Mouse (Mus musculus) C2C12 (cell line): ENCODE measurements around the gene Vps33a. TPM values are rescaled to one million over a fixed set of nuclear protein-coding genes. Genes with fewer than 3 reads are reported as not detected.

Source experiments
- H3K27me3 ChIP-seq: one replicate; pipeline ENCODE4 v1.6.1; 2011; ENCODE audit not compliant: control insufficient read depth, insufficient read depth, insufficient read length
- H3K36me3 ChIP-seq: one replicate; pipeline ENCODE4 v1.6.1; 2011; ENCODE audit not compliant: control insufficient read depth, insufficient read depth
- H3K4me3 ChIP-seq: one replicate; pipeline ENCODE4 v1.5.1; 2011; ENCODE audit warnings: mild to moderate bottlenecking, control low read depth; ENCODE audit not compliant: poor library complexity, insufficient read depth, severe bottlenecking
- H3K79me2 ChIP-seq: one replicate; pipeline ENCODE4 v1.6.1; 2011; ENCODE audit not compliant: control insufficient read depth, insufficient read depth
- H3K79me3 ChIP-seq: one replicate; pipeline ENCODE4 v1.6.1; 2011; ENCODE audit warnings: low read depth, control low read depth
- H3ac ChIP-seq: one replicate; pipeline ENCODE3; 2011; ENCODE audit warnings: low read depth; ENCODE audit not compliant: control insufficient read depth, insufficient read length
- CEBPB ChIP-seq: IDR thresholded peaks from one replicate; pipeline ENCODE4 v1.6.1; 2011; ENCODE audit warnings: low read depth, mild to moderate bottlenecking, control low read depth, moderate library complexity
- CTCF ChIP-seq: IDR thresholded peaks from one replicate; pipeline ENCODE4 v1.5.1; 2011; ENCODE audit not compliant: control insufficient read depth, insufficient read depth, insufficient read length
- FOSL1 ChIP-seq: IDR thresholded peaks from one replicate; pipeline ENCODE4 v1.8.0; 2011; ENCODE audit warnings: mild to moderate bottlenecking, low read length; ENCODE audit not compliant: poor library complexity, insufficient read depth, severe bottlenecking
- MAX ChIP-seq: IDR thresholded peaks from one replicate; pipeline ENCODE4 v1.6.1; 2011; ENCODE audit warnings: mild to moderate bottlenecking, control low read depth
- MYOD1 ChIP-seq: IDR thresholded peaks from one replicate; pipeline ENCODE4 v1.6.1; 2011; ENCODE audit warnings: low read depth; ENCODE audit not compliant: control insufficient read depth, insufficient read length
- MYOG ChIP-seq: IDR thresholded peaks from one replicate; pipeline ENCODE4 v1.6.1; 2011; ENCODE audit not compliant: control insufficient read depth, insufficient read length; ENCODE audit errors: extremely low read depth
- USF1 ChIP-seq: IDR thresholded peaks from one replicate; pipeline ENCODE4 v1.6.1; 2011; ENCODE audit warnings: low read depth, mild to moderate bottlenecking, control low read depth, moderate library complexity
- polyA plus RNA-seq: library from polyadenylated mRNA; unstranded; fragments of >200 nt; fragmentation: generic; extraction: Trizol; gene quantifications from one replicate; pipeline ENCODE4 v1.2.1, GENCODE M21; 2012; ENCODE audit warnings: missing spikeins

The Vps33a gene
- polyA plus RNA-seq, 1 experiment: 18.4 TPM

- no peak for TF ChIP-seq MAX
- TF ChIP-seq CEBPB: no peak
- no peak for TF ChIP-seq CTCF
- TF ChIP-seq FOSL1: no peak
- no peak for TF ChIP-seq MYOD1
- no peak for TF ChIP-seq USF1
- TF ChIP-seq MYOG: no peak
- H3K4me3 ChIP-seq: no peak overlapping the region
- H3K79me3 ChIP-seq: peaks cover 1% of the 10 kb centered on the region
- H3K36me3 ChIP-seq: peaks cover 15% of the 10 kb centered on the region
- no peaks in the 10 kb centered on the region for H3K27me3 ChIP-seq
- no peak overlapping the region for H3ac ChIP-seq
- H3K79me2 ChIP-seq: peaks cover 9% of the 10 kb centered on the region
These were observed 3.9 kb upstream of the Vps33a start for GRCm38 (mm10) chr5:123576696-123577095.

GRCm38 (mm10) chr5:123573362-123573761, 524 bp upstream of the Vps33a start:
- H3ac ChIP-seq: no peak overlapping the region
- H3K36me3 ChIP-seq: no peaks in the 10 kb centered on the region
- peaks cover 12% of the 10 kb centered on the region for H3K79me2 ChIP-seq
- no peak overlapping the region for H3K4me3 ChIP-seq
- H3K79me3 ChIP-seq: peaks cover 5% of the 10 kb centered on the region
- TF ChIP-seq MYOG (no peak), MYOD1 (no peak), MAX (no peak), CTCF (no peak), CEBPB (no peak)
- H3K27me3 ChIP-seq: no peaks in the 10 kb centered on the region

- H3K79me3 ChIP-seq: no peaks in the 10 kb centered on the region
These were observed 11.7 kb downstream of the Vps33a start for GRCm38 (mm10) chr5:123561128-123561527.

GRCm38 (mm10) chr5:123559588-123559987, 13.2 kb downstream of the Vps33a start:
- no peak for TF ChIP-seq CEBPB
- no peak for TF ChIP-seq USF1
- no peak for TF ChIP-seq MYOD1
- no peak for TF ChIP-seq MYOG
- no peak for TF ChIP-seq FOSL1
- TF ChIP-seq CTCF: no peak
- TF ChIP-seq MAX: no peak
- Histone ChIP-seq H3K79me2 (no peaks in the 10 kb centered on the region), H3K4me3 (no peak overlapping the region), H3K27me3 (no peaks in the 10 kb centered on the region), H3K36me3 (peaks cover 48% of the 10 kb centered on the region), H3ac (no peak overlapping the region), H3K79me3 (no peaks in the 10 kb centered on the region)

More at GRCm38 (mm10) chr5:123561128-123561527, 11.7 kb downstream of the Vps33a start:
- H3ac ChIP-seq: no peak overlapping the region
- no peak for TF ChIP-seq MYOD1
- TF ChIP-seq CTCF: no peak
- TF ChIP-seq CEBPB: no peak
- TF ChIP-seq MAX: no peak
- no peak for TF ChIP-seq MYOG
- no peak for TF ChIP-seq USF1
- TF ChIP-seq FOSL1: no peak
- H3K36me3 ChIP-seq: peaks cover 51% of the 10 kb centered on the region
- H3K4me3 ChIP-seq: no peak overlapping the region
- H3K79me2 ChIP-seq: no peaks in the 10 kb centered on the region
- H3K27me3 ChIP-seq: no peaks in the 10 kb centered on the region

- no peaks in the 10 kb centered on the region for H3K79me2 ChIP-seq
- no peaks in the 10 kb centered on the region for H3K27me3 ChIP-seq
- no peaks in the 10 kb centered on the region for H3K79me3 ChIP-seq
- H3K36me3 ChIP-seq: peaks cover 31% of the 10 kb centered on the region
- TF ChIP-seq MAX: no peak
- no peak for TF ChIP-seq MYOD1
- TF ChIP-seq USF1: no peak
- no peak for TF ChIP-seq CTCF
- no peak for TF ChIP-seq MYOG
- TF ChIP-seq FOSL1: no peak
- no peak for TF ChIP-seq CEBPB
- H3K4me3 ChIP-seq: no peak overlapping the region
- H3ac ChIP-seq: no peak overlapping the region
These were observed 16.4 kb downstream of the Vps33a start for GRCm38 (mm10) chr5:123556451-123556850.

- TF ChIP-seq MYOD1: no peak
- TF ChIP-seq CTCF: no peak
- no peaks in the 10 kb centered on the region for H3K27me3 ChIP-seq
- H3K79me3 ChIP-seq: no peaks in the 10 kb centered on the region
- no peak overlapping the region for H3K4me3 ChIP-seq
- peaks cover 24% of the 10 kb centered on the region for H3K36me3 ChIP-seq
- H3ac ChIP-seq: no peak overlapping the region
- H3K79me2 ChIP-seq: no peaks in the 10 kb centered on the region
These were observed 17.1 kb downstream of the Vps33a start for GRCm38 (mm10) chr5:123555693-123556092.
